Mouse (Mus musculus) embryonic facial prominence, embryonic 14.5 days (tissue): Measurements from ENCODE around the gene Nat9. TPM values are rescaled to one million over a fixed set of nuclear protein-coding genes. Genes with fewer than 3 reads are reported as not detected.

Experiments
- ATAC-seq: fragments of 200-750 bp; cut with Nextera tagmentation; 2 replicates; pipeline ENCODE4 v1.8.0; 2017; ENCODE audit warnings: low read depth, moderate number of reproducible peaks, moderate TSS enrichment
- DNase-seq: peaks from one replicate; pipeline ENCODE4 v3.0.0-alpha.2; 2015; ENCODE audit warnings: low spot score
- H3K27ac ChIP-seq: fragments of 300-500 bp; sonication (generic); replicated peaks from 2 replicates; pipeline ENCODE4 v1.5.1; 2014; ENCODE audit warnings: low read depth, mild to moderate bottlenecking, low read length, moderate library complexity
- H3K27me3 ChIP-seq: fragments of 300-500 bp; sonication (generic); replicated peaks from 2 replicates; pipeline ENCODE4 v1.6.1; 2014; ENCODE audit warnings: low read length; ENCODE audit not compliant: control insufficient read depth, insufficient read depth
- H3K36me3 ChIP-seq: fragments of 300-500 bp; sonication (generic); 2 replicates; pipeline ENCODE4 v1.6.1; 2014; ENCODE audit warnings: low read length, mixed read lengths; ENCODE audit not compliant: control insufficient read depth, insufficient read depth
- H3K4me1 ChIP-seq: fragments of 300-500 bp; sonication (generic); 2 replicates; pipeline ENCODE4 v1.6.1; 2014; ENCODE audit warnings: antibody characterized with exemption, low read length; ENCODE audit not compliant: control insufficient read depth, insufficient read depth
- H3K4me2 ChIP-seq: fragments of 300-500 bp; sonication (generic); 2 replicates; pipeline ENCODE4 v1.6.1; 2014; ENCODE audit warnings: low read depth, mild to moderate bottlenecking, low read length, moderate library complexity, mixed read lengths
- H3K4me3 ChIP-seq: fragments of 300-500 bp; sonication (generic); 2 replicates; pipeline ENCODE4 v1.5.1; 2014; ENCODE audit warnings: low read depth, mild to moderate bottlenecking, low read length
- H3K9ac ChIP-seq: fragments of 300-500 bp; sonication (generic); 2 replicates; pipeline ENCODE4 v1.6.1; 2014; ENCODE audit warnings: low read depth, mild to moderate bottlenecking, low read length, moderate library complexity, mixed read lengths
- H3K9me3 ChIP-seq: fragments of 300-500 bp; sonication (generic); 2 replicates; pipeline ENCODE4 v1.6.1; 2016; ENCODE audit warnings: low read length; ENCODE audit not compliant: control insufficient read depth
- WGBS: fragments of 180-500 bp; shearing (Covaris S2); extraction: QIAGEN DNeasy Blood & Tissue Kit; methylation state at CpG from one replicate; pipeline ENCODE4 v1.1.7; 2014; 5-methylcytosine and 5-hydroxymethylcytosine counted together
- polyA plus RNA-seq: library from polyadenylated mRNA; unstranded; fragments of >200 nt; fragmentation: Nextera tagmentation; extraction: Ambion mirVana; gene quantifications from 2 replicates; pipeline ENCODE4 v1.2.1, GENCODE M21; 2014

The Nat9 gene
- polyA plus RNA-seq, 1 experiment from 2014 or later: 20.0 TPM

DNA sequence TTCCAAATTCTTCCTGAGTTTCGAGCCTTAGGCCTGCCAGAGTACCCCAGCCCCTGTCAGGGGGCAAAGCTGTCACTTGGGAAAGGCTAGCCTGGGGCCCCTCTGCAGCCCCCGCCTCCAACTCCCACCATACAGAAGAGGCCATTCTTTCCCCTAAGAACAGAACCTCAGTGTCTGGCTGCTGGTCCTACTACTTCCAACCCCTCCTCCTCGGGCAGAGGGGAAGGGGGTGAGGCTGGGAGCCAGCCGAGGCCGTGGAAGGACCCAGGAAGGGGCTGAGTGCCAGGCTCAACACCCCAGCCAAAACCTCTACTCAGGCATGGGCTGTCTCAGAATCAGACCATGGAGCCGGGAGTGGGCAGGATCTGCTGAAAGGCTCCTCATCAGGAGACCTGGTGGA lies 8.5 kb downstream of the Nat9 start:
- ATAC-seq (peak; percentile 35; the same call in 1 of the 2 replicates), DNase-seq (no peak)
- Histone ChIP-seq H3K4me3 (no peak overlapping the region), H3K4me1 (peaks cover 20% of the 10 kb centered on the region), H3K36me3 (peaks cover 8% of the 10 kb centered on the region; the same call in 1 of the 2 replicates), H3K9me3 (no peaks in the 10 kb centered on the region), H3K4me2 (no peak overlapping the region), H3K27me3 (0 out of 2 replicates have a peak, but pooled peaks cover 5% of the 10 kb centered on the region), H3K9ac (no peak overlapping the region), H3K27ac (no peak overlapping the region; the same call in 1 of the 2 replicates)
- 41% methylated on average over 6 of the region's 6 CpGs for WGBS

DNA sequence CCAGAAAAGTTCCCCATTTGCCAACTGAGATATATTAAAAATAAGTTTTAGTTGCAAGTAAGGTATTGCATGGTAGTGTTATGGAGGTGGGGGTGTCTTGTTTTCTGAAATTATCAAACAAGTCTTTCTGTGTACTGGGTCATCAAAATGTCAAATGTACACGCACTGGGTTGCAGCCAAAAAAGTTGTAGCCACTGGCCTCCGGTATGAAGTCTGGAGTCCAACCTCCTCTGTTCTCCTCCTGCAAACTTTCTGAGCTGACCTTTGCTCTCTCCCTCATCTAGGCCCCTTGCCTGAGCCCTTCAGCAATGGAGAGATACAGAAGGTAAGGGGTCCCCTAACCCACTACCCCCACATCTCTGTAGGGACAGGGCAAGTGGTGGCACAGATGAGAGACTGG lies 8.9 kb downstream of the Nat9 start:
- Histone ChIP-seq H3K27ac (no peak overlapping the region; the same call in 1 of the 2 replicates), H3K9me3 (no peaks in the 10 kb centered on the region), H3K36me3 (peaks cover 8% of the 10 kb centered on the region; the same call in 1 of the 2 replicates), H3K27me3 (0 out of 2 replicates have a peak, but pooled peaks cover 5% of the 10 kb centered on the region), H3K9ac (no peak overlapping the region), H3K4me3 (no peak overlapping the region), H3K4me2 (no peak overlapping the region), H3K4me1 (peaks cover 24% of the 10 kb centered on the region)
- WGBS: 61% methylated on average over 2 of the region's 2 CpGs
- ATAC-seq: no peak
- no peak for DNase-seq

DNA sequence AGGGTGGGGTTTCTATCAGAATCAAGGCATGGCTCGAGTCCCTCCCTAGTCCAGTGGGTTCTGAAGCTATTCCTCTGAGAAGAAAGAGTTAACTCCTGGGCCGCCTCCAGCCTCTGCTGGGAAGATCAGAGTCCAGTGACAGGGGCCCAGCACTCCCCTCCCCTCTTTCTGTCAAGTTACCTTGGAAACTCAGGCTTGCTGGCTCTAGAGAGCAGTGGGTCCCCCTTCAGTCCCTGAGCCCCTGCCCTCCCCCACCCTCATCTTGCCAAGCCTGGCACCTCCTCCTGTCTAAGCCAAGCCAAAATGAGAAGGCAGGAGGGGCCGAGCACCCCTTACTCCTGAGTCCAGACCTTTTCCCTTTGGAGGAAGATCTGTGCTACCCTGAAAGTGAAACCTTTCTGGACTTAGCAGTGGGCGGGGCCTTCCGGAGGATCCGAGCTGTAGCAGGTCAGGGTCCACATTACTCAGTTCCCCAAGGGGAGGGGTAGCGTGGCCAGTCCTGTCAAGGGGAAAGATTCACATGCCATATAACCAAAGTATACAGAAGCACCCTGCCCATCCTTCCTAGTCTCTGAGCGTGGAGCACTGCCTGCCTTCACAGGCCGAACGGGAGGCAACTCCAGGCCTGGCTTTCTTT lies 10.0 kb downstream of the Nat9 start:
- H3K9ac ChIP-seq: no peak overlapping the region
- peak overlapping the region; percentile 50; the same call in 1 of the 2 replicates for H3K27ac ChIP-seq
- H3K4me1 ChIP-seq: peaks cover 34% of the 10 kb centered on the region
- peaks cover 8% of the 10 kb centered on the region; the same call in 1 of the 2 replicates for H3K36me3 ChIP-seq
- H3K27me3 ChIP-seq: 0 out of 2 replicates have a peak, but pooled peaks cover 8% of the 10 kb centered on the region
- DNase-seq (peak; percentile 57), ATAC-seq (0 out of 2 replicates have a peak, but pooled peaks have one; percentile 5)
- WGBS: 27% methylated on average over 10 of the region's 10 CpGs
- no peaks in the 10 kb centered on the region for H3K9me3 ChIP-seq
- no peak overlapping the region for H3K4me3 ChIP-seq
- peak overlapping the region; percentile 2; the same call in 1 of the 2 replicates for H3K4me2 ChIP-seq

DNA sequence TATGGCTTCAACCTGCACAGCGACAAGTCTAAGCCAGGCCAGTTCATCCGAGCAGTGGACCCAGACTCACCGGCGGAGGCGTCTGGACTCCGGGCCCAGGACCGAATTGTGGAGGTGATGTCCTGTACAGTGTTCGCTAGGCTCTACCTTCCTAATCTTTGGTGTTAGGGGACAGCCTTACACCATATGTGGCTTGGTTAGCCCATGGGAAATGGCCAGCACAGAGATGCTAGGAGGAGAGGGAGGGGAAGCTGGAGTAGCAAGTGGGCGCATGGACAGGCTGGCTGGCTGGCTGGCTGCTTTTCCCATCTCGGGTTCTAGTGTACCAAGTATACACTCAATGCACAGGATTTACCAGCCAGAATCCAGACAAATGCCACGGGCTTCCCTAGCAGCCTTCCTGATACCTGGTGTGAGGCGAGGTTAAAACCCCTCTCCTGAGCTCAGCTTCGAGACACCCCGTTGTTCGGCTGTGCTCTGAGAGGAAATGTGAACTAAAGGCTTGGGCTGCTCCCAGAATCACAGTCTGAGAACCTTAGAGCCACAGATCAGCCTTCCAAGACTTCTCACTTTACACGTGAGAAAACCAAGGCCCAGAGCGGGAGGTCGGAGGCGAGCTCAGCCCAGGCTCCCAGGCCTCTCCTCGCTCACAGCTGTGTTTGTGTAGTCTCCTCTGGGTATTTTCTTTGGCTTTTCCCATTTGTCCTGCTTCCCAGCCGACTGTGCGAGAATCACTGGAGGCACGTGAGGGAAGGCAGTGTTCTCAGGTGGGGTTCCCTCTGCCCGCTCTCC lies 11.1 kb downstream of the Nat9 start:
- ATAC-seq (no peak), DNase-seq (peak; percentile 74)
- Histone ChIP-seq H3K9ac (peak overlapping the region; percentile 34; the same call in 1 of the 2 replicates), H3K4me3 (no peak overlapping the region), H3K36me3 (peaks cover 5% of the 10 kb centered on the region; the same call in 1 of the 2 replicates), H3K4me2 (no peak overlapping the region), H3K4me1 (peaks cover 42% of the 10 kb centered on the region), H3K9me3 (no peaks in the 10 kb centered on the region), H3K27me3 (0 out of 2 replicates have a peak, but pooled peaks cover 8% of the 10 kb centered on the region), H3K27ac (peak overlapping the region; percentile 52)
- 60% methylated on average over 21 of the region's 24 CpGs for WGBS

DNA sequence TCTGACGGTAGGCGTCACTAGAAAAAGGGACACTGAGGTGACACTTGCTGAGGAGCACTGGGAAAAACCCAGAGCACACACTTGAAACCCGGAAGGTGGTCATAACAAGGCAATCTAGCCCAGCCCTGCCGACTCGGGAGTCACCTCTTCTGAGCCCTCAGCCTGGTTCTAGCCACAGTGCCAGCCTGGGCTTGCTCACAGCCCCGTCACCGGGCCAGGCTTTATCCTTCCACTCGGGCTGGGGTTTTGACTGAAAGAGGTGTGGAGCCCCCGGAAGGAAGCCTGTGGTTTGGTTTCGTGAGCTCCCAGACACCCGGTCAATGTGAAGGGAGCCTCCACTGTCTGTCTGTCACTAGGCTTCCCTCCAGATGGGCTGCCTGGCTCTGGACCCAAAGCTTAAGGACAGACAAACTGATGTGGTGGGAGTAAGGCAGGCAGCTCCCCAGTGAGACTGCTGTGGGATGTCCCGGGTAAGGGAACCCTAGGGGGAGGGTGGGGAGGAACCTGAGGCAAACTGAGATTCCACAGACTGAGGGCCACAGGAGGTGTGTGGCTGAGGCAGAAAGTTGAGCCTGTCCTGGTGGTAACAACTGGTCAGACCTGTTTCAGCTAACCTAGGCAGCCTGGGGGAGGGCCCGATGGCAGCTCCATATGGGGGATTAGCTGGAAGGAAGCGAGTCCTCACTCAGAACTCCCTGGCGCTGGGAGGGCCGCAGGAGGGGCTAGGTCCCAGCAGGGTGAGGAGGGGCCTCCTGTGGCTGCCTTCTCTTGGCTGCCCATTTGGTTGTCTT lies 13.9 kb downstream of the Nat9 start:
- H3K4me1 ChIP-seq: peaks cover 39% of the 10 kb centered on the region
- H3K9ac ChIP-seq: 0 out of 2 replicates have a peak overlapping the region, but pooled peaks have one; percentile 21
- 11% methylated on average over 16 of the region's 16 CpGs for WGBS
- peak; percentile 85 for DNase-seq
- ATAC-seq: peak; percentile 81
- H3K9me3 ChIP-seq: no peaks in the 10 kb centered on the region
- H3K27ac ChIP-seq: peak overlapping the region; percentile 75
- no peaks in the 10 kb centered on the region for H3K36me3 ChIP-seq
- H3K4me2 ChIP-seq: peak overlapping the region; percentile 21; the same call in 1 of the 2 replicates
- 0 out of 2 replicates have a peak, but pooled peaks cover 8% of the 10 kb centered on the region for H3K27me3 ChIP-seq
- no peak overlapping the region for H3K4me3 ChIP-seq

DNA sequence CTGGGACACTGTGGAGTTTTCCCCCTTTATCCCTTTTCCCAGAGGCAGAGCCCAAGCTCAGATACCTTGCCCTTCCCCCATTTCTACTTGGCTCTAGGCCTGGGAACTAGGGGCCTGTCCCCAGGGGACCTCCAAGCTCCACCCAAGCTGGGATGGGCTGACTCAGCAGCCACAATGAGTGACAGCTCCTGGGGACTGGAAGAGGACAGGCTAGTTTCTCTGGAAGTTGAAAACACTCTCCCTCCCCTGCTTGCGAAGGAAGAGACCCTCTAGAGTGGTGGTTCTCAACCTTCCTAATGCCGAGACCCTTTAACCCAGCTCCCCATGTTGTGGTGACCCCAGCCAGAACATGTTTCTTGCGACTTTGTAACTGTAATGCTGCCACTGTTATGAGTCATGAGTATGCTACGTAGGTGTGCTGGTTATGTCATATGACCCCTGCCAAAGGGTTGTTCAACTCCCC lies 14.8 kb downstream of the Nat9 start:
- 20% methylated on average over 4 of the region's 4 CpGs for WGBS

DNA sequence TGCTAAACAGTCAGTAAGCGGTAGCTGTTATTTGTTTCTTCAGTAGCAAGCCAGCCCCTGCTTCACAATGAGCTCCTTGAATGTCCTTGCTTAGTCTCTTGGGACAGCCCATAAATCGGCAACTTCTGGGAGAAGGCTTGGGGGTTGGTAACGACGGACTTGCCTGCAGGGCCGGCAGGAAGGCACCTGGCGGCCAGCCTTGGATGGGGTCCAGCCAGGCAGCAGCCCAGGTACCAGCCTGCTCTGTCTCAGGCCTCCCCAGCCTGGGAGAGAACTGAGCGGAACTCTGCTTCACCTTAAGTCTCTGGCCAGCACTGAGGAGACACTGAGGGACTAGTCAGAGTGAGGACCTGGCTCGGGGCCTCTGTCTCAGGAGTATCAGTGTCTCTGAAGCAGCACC lies 16.5 kb downstream of the Nat9 start:
- H3K36me3 ChIP-seq: no peaks in the 10 kb centered on the region
- no peak overlapping the region for H3K27ac ChIP-seq
- H3K9ac ChIP-seq: no peak overlapping the region
- H3K4me1 ChIP-seq: peaks cover 25% of the 10 kb centered on the region
- H3K27me3 ChIP-seq: peaks cover 11% of the 10 kb centered on the region; the same call in 1 of the 2 replicates
- WGBS: 31% methylated on average over 8 of the region's 8 CpGs
- H3K4me3 ChIP-seq: no peak overlapping the region
- DNase-seq (no peak), ATAC-seq (no peak)
- H3K9me3 ChIP-seq: no peaks in the 10 kb centered on the region
- no peak overlapping the region for H3K4me2 ChIP-seq

More for the DNA sequence above, 14.8 kb downstream of the Nat9 start:
- H3K4me1 ChIP-seq: peaks cover 39% of the 10 kb centered on the region
- H3K4me3 ChIP-seq: no peak overlapping the region
- no peaks in the 10 kb centered on the region for H3K9me3 ChIP-seq
- H3K36me3 ChIP-seq: no peaks in the 10 kb centered on the region
- peak; percentile 66; the same call in 1 of the 2 replicates for ATAC-seq
- 0 out of 2 replicates have a peak overlapping the region, but pooled peaks have one; percentile 75 for H3K27ac ChIP-seq
- peak; percentile 88 for DNase-seq
- H3K27me3 ChIP-seq: 0 out of 2 replicates have a peak, but pooled peaks cover 8% of the 10 kb centered on the region
- H3K4me2 ChIP-seq: peak overlapping the region; percentile 8; the same call in 1 of the 2 replicates
- H3K9ac ChIP-seq: no peak overlapping the region

DNA sequence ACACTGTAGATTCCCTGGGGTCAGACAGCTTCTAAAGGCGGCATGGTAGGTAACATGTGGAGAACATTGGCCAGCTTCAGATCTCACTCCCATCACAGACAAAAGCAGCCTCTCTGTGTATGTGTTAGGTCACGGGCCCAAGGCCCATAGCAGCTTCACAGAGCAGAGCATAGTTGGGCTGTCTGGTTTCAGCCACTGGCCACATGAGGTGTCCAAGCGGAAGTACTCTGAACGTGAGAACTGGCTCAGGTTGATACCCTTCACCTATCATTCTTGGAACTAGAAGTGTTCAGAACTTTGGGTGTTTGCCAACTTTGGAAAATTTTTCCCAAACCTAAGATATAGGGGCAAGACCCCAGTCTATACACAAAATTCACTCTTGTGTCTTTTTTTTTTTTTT lies 18.2 kb downstream of the Nat9 start:
- ATAC-seq (no peak), DNase-seq (no peak)
- peaks cover 27% of the 10 kb centered on the region for H3K4me1 ChIP-seq
- no peak overlapping the region for H3K27ac ChIP-seq
- H3K36me3 ChIP-seq: no peaks in the 10 kb centered on the region
- H3K9ac ChIP-seq: no peak overlapping the region
- peaks cover 22% of the 10 kb centered on the region for H3K27me3 ChIP-seq
- no peak overlapping the region for H3K4me3 ChIP-seq
- WGBS: 75% methylated on average over 4 of the region's 4 CpGs
- no peaks in the 10 kb centered on the region for H3K9me3 ChIP-seq
- H3K4me2 ChIP-seq: no peak overlapping the region
